Mouse (Mus musculus) liver, adult 2 months (tissue): ENCODE data around the gene Gnpat. TPM values are rescaled to one million over a fixed set of nuclear protein-coding genes. Genes with fewer than 3 reads are reported as not detected.

Source experiments
- DNase-seq: peaks from one replicate; pipeline ENCODE4 v3.0.0-alpha.2; 2011; ENCODE audit warnings: low read depth, low spot score; ENCODE audit errors: extremely low read depth
- H3K27ac ChIP-seq: fragments of 200-500 bp; replicated peaks from 2 replicates; pipeline ENCODE4 v1.5.1; 2012; ENCODE audit warnings: low read depth, mild to moderate bottlenecking, control low read depth, inconsistent platforms, low read length; ENCODE audit not compliant: insufficient read depth
- H3K27me3 ChIP-seq: fragments of 200-500 bp; 2 replicates; pipeline ENCODE4 v1.6.1; 2012; ENCODE audit warnings: mild to moderate bottlenecking, moderate library complexity, low read length, inconsistent platforms; ENCODE audit not compliant: control insufficient read depth, insufficient read depth
- H3K36me3 ChIP-seq: fragments of 200-500 bp; 2 replicates; pipeline ENCODE4 v1.6.1; 2012; ENCODE audit warnings: low read length, inconsistent platforms; ENCODE audit not compliant: control insufficient read depth, insufficient read depth
- H3K4me1 ChIP-seq: fragments of 200-500 bp; 2 replicates; pipeline ENCODE4 v1.6.1; 2011; ENCODE audit warnings: low read length; ENCODE audit not compliant: control insufficient read depth, insufficient read depth
- H3K4me3 ChIP-seq: fragments of 200-500 bp; 2 replicates; pipeline ENCODE4 v1.5.1; 2011; ENCODE audit warnings: low read depth, mild to moderate bottlenecking, control low read depth, low read length, moderate library complexity; ENCODE audit not compliant: insufficient read depth
- H3K79me2 ChIP-seq: fragments of 200-500 bp; 2 replicates; pipeline ENCODE4 v1.6.1; 2012; ENCODE audit warnings: inconsistent platforms, mild to moderate bottlenecking, low read length, moderate library complexity; ENCODE audit not compliant: control insufficient read depth, insufficient read depth
- H3K9ac ChIP-seq: fragments of 200-500 bp; 2 replicates; pipeline ENCODE4 v1.6.1; 2012; ENCODE audit warnings: low read depth, mild to moderate bottlenecking, control low read depth, inconsistent platforms, low read length
- CTCF ChIP-seq: fragments of 200-500 bp; IDR thresholded peaks from 2 replicates; pipeline ENCODE4 v1.5.1; 2011; ENCODE audit warnings: low read depth, low read length, control low read depth
- POLR2A ChIP-seq: fragments of 200-500 bp; IDR thresholded peaks from 2 replicates; pipeline ENCODE4 v1.6.1; 2011; ENCODE audit warnings: low read length, control low read depth; ENCODE audit not compliant: insufficient read depth; ENCODE audit errors: extremely low read depth
- WGBS: fragments of 180-500 bp; shearing (Covaris S2); methylation state at CpG from one replicate; pipeline ENCODE4 v1.1.7; 2018; 5-methylcytosine and 5-hydroxymethylcytosine counted together
- polyA plus RNA-seq: library from polyadenylated mRNA; depleted of rRNA; stranded (reverse); fragments of >200 nt; gene quantifications from 2 replicates; pipeline ENCODE4 v1.2.3, GENCODE M21; 2012
- total RNA-seq: library from RNA; depleted of rRNA; stranded (reverse); fragments of >200 nt; gene quantifications from 2 replicates; pipeline ENCODE4 v1.2.3, GENCODE M21; 2014

Gnpat gene
- total and polyA plus RNA-seq, 2 experiments = 25.0 to 28.7 TPM

DNA sequence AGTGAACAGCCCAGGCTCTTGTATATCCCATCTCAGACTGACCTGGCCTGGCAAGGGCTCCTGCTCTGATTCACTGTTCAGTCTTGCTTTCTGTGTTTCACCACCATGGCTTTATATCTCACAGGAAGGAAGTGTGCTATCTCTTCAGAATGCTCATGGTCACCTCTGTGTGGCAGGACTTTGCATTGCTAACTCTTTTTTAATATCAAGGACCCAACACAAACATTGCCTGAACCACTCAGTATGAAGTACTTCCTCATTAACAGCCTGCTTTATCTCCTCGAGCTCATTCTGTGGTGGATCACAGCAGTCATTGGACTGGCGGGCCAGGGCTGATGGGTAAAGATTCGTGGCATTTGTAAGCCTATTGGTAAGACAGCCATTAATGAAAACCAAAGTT is 3.8 kb downstream of the Gnpat start:
- Histone ChIP-seq H3K4me3 (no peak overlapping the region), H3K4me1 (peaks cover 6% of the 10 kb centered on the region), H3K36me3 (peaks cover 3% of the 10 kb centered on the region; the same call in 1 of the 2 replicates), H3K79me2 (peaks cover 43% of the 10 kb centered on the region), H3K27me3 (no peaks in the 10 kb centered on the region), H3K9ac (no peak overlapping the region), H3K27ac (no peak overlapping the region)
- WGBS = 68% methylated on average over 3 of the region's 3 CpGs
- no peak for TF ChIP-seq POLR2A
- TF ChIP-seq CTCF = no peak
- no peak for DNase-seq

GRCm38 (mm10) chr8:124867126-124867525 is 4.3 kb downstream of the Gnpat start:
- peaks cover 43% of the 10 kb centered on the region for H3K79me2 ChIP-seq
- peaks cover 6% of the 10 kb centered on the region for H3K4me1 ChIP-seq
- H3K9ac ChIP-seq = no peak overlapping the region
- 79% methylated on average over 2 of the region's 2 CpGs for WGBS
- peaks cover 3% of the 10 kb centered on the region; the same call in 1 of the 2 replicates for H3K36me3 ChIP-seq
- H3K27me3 ChIP-seq = no peaks in the 10 kb centered on the region
- no peak for DNase-seq
- no peak overlapping the region for H3K4me3 ChIP-seq
- TF ChIP-seq POLR2A = no peak
- no peak for TF ChIP-seq CTCF
- no peak overlapping the region for H3K27ac ChIP-seq

- Histone ChIP-seq H3K27ac (no peak overlapping the region), H3K9ac (no peak overlapping the region), H3K79me2 (peaks cover 36% of the 10 kb centered on the region), H3K27me3 (no peaks in the 10 kb centered on the region), H3K36me3 (peaks cover 15% of the 10 kb centered on the region; the same call in 1 of the 2 replicates), H3K4me1 (no peaks in the 10 kb centered on the region), H3K4me3 (no peak overlapping the region)
- TF ChIP-seq POLR2A (no peak), CTCF (no peak)
- WGBS = 94% methylated on average over 6 of the region's 6 CpGs
- no peak for DNase-seq
Observed at GRCm38 (mm10) chr8:124869708-124870107, 6.9 kb downstream of the Gnpat start.

DNA sequence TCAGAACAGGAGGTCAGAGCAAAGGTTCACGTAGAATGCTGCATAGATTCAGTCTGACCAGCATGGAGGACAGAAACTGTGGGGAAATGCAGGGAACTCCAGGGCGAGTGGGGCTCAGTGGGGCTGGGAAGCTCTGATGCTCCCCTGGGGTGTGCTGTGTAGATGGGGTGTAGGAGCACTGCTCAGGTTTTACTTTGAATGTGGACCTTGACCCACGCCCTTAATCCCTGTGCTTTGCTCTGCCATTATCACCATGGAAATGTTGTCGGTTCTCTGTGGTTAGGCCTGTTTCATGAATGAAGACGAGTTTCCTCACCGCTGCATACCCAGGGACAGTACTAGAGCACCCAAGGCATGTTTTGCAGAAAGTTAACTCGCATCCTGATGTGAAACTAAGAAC is 8.6 kb downstream of the Gnpat start:
- Histone ChIP-seq H3K27ac (no peak overlapping the region), H3K27me3 (no peaks in the 10 kb centered on the region), H3K36me3 (peaks cover 24% of the 10 kb centered on the region; the same call in 1 of the 2 replicates), H3K9ac (no peak overlapping the region), H3K79me2 (peaks cover 22% of the 10 kb centered on the region), H3K4me1 (no peaks in the 10 kb centered on the region), H3K4me3 (no peak overlapping the region)
- no peak for TF ChIP-seq CTCF
- TF ChIP-seq POLR2A = no peak
- WGBS = 85% methylated on average over 7 of the region's 7 CpGs
- no peak for DNase-seq

DNA sequence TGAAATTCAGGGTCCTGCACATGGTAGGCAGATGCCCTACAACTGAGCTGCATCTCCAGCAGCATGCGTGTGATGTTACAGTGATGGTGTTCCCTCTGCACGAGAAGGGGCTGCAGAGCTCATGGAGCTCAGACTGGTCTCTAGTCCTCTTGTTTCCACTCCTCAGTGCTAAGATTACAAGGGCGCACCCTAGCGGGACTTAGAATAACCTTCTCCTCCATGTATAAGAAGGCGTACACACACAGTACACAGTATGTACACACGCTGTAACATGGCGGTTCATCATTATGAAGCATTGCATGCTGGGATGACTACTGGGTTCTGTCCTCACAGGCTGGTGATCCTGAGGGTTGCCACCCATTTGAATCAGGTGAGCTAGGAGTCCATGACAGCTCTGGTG is 9.2 kb downstream of the Gnpat start:
- H3K27ac ChIP-seq = no peak overlapping the region
- TF ChIP-seq POLR2A (no peak), CTCF (no peak)
- no peaks in the 10 kb centered on the region for H3K27me3 ChIP-seq
- H3K4me3 ChIP-seq = no peak overlapping the region
- peaks cover 21% of the 10 kb centered on the region for H3K79me2 ChIP-seq
- WGBS = 97% methylated on average over 7 of the region's 7 CpGs
- H3K36me3 ChIP-seq = peaks cover 28% of the 10 kb centered on the region; the same call in 1 of the 2 replicates
- no peak overlapping the region for H3K9ac ChIP-seq
- no peak for DNase-seq
- H3K4me1 ChIP-seq = no peaks in the 10 kb centered on the region

DNA sequence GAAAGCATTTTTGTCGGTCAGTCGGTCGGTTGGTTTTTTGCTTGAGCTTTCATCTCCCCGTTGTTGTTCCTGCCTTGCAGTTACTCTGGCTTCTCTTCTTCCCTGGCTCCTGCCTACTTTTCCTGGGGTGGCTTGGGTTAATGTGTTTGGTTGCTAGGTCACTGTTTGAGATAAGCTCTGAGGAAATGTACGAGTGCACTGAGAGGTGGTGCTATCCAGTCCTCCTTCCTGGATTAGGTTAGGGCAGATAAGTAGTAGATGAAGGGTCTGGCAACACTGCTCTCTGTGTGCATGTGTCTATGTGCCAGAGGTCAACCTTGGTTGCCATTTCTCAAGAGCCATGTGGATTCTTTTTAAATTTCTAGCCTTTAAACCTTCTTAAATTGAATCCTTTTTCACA is 9.9 kb downstream of the Gnpat start:
- WGBS = 74% methylated on average over 5 of the region's 5 CpGs
- peaks cover 31% of the 10 kb centered on the region; the same call in 1 of the 2 replicates for H3K36me3 ChIP-seq

More for the DNA sequence above, 9.9 kb downstream of the Gnpat start:
- no peak for DNase-seq
- no peak for TF ChIP-seq CTCF
- TF ChIP-seq POLR2A = no peak
- Histone ChIP-seq H3K27me3 (no peaks in the 10 kb centered on the region), H3K9ac (no peak overlapping the region), H3K4me3 (no peak overlapping the region), H3K27ac (no peak overlapping the region), H3K4me1 (no peaks in the 10 kb centered on the region), H3K79me2 (peaks cover 15% of the 10 kb centered on the region)
